Mouse (Mus musculus): ENCODE measurements around the gene Ccl6.

The Ccl6 gene

GRCm38 (mm10) chr11:83595669-83596455 is 3.0 kb upstream of the Ccl6 start:
- no peak for DNase-seq (ENCODE audit: low spot score)

- no peak for DNase-seq (ENCODE audit: low spot score)
Observed at GRCm38 (mm10) chr11:83593453-83593852, 566 bp upstream of the Ccl6 start.

GRCm38 (mm10) chr11:83584232-83584631 is 8.7 kb downstream of the Ccl6 start:
- no peak for DNase-seq (ENCODE audit: low spot score)

GRCm38 (mm10) chr11:83583450-83583754 is 9.5 kb downstream of the Ccl6 start:
- DNase-seq (ENCODE audit: low spot score) = no peak

- no peak for DNase-seq (ENCODE audit: low spot score)
Observed at GRCm38 (mm10) chr11:83582626-83583449, 10.0 kb downstream of the Ccl6 start.

GRCm38 (mm10) chr11:83581626-83582610 is 11.0 kb downstream of the Ccl6 start:
- no peak for DNase-seq (ENCODE audit: low spot score)

GRCm38 (mm10) chr11:83580699-83581232 is 12.1 kb downstream of the Ccl6 start:
- no peak for DNase-seq (ENCODE audit: low spot score)

GRCm38 (mm10) chr11:83578999-83579398 is 13.9 kb downstream of the Ccl6 start:
- no peak for DNase-seq (ENCODE audit: low spot score)

GRCm38 (mm10) chr11:83578186-83578760 is 14.6 kb downstream of the Ccl6 start, which contains the start of gene Ccl9:
TSS of gene Ccl9 (minus strand) at chr11:83578636.
- no peak for DNase-seq (ENCODE audit: low spot score)

- DNase-seq (ENCODE audit: low spot score) = no peak
Observed at GRCm38 (mm10) chr11:83576927-83577555, 15.8 kb downstream of the Ccl6 start.

GRCm38 (mm10) chr11:83572834-83573233 is 20.1 kb downstream of the Ccl6 start:
- no peak for DNase-seq (ENCODE audit: low spot score)

- DNase-seq (ENCODE audit: low spot score) = no peak
Observed at GRCm38 (mm10) chr11:83572223-83572622, 20.7 kb downstream of the Ccl6 start.

- no peak for DNase-seq (ENCODE audit: low spot score)
Observed at GRCm38 (mm10) chr11:83570189-83570588, 22.7 kb downstream of the Ccl6 start.

- no peak for DNase-seq (ENCODE audit: low spot score)
Observed at GRCm38 (mm10) chr11:83569249-83569648, 23.6 kb downstream of the Ccl6 start.

- no peak for DNase-seq (ENCODE audit: low spot score)
Observed at GRCm38 (mm10) chr11:83568786-83569185, 24.1 kb downstream of the Ccl6 start.

- DNase-seq (ENCODE audit: low spot score) = no peak
Observed at GRCm38 (mm10) chr11:83568061-83568460, 24.8 kb downstream of the Ccl6 start.

GRCm38 (mm10) chr11:83567311-83567710 is 25.6 kb downstream of the Ccl6 start:
- no peak for DNase-seq (ENCODE audit: low spot score)

- DNase-seq (ENCODE audit: low spot score) = no peak
Observed at GRCm38 (mm10) chr11:83566617-83567016, 26.3 kb downstream of the Ccl6 start.

GRCm38 (mm10) chr11:83563754-83564153 is 29.1 kb downstream of the Ccl6 start:
- no peak for DNase-seq (ENCODE audit: low spot score)

GRCm38 (mm10) chr11:83562311-83562887 is 30.5 kb downstream of the Ccl6 start:
- DNase-seq (ENCODE audit: low spot score) = no peak

- no peak for DNase-seq (ENCODE audit: low spot score)
Observed at GRCm38 (mm10) chr11:83560405-83560804, 32.5 kb downstream of the Ccl6 start.

Data from testis, postnatal 10 days (tissue).